Mouse (Mus musculus) thymus, adult 2 months (tissue): ENCODE measurements around the gene Cdyl2.

Source experiments
- CTCF ChIP-seq: fragments of 200-500 bp; IDR thresholded peaks from 2 replicates; pipeline ENCODE4 v1.5.1; 2012; ENCODE audit warnings: mild to moderate bottlenecking, control low read depth, low read length, moderate library complexity, borderline replicate concordance; ENCODE audit not compliant: control insufficient read depth, poor library complexity, insufficient read depth; ENCODE audit errors: extremely low read depth
- POLR2A ChIP-seq: fragments of 200-500 bp; IDR thresholded peaks from 2 replicates; pipeline ENCODE4 v1.6.1; 2012; ENCODE audit warnings: mild to moderate bottlenecking, low read length, control low read depth, moderate library complexity; ENCODE audit not compliant: control insufficient read depth, poor library complexity, insufficient read depth; ENCODE audit errors: extremely low read depth

GRCm38 (mm10) chr8:116654881-116655280 is 77.9 kb downstream of the Cdyl2 start:
- TF ChIP-seq CTCF (no peak), POLR2A (no peak)
